Mouse (Mus musculus) lung, embryonic 14.5 days (tissue): ENCODE results near the gene Cnn3. TPM values are rescaled to one million over a fixed set of nuclear protein-coding genes. Genes with fewer than 3 reads are reported as not detected.

Experiments
- ATAC-seq: fragments of 200-750 bp; cut with Nextera tagmentation; 2 replicates; pipeline ENCODE4 v1.8.0; 2017; ENCODE audit warnings: mild to moderate bottlenecking, moderate TSS enrichment, moderate library complexity; ENCODE audit not compliant: insufficient read depth
- DNase-seq: peaks from one replicate; pipeline ENCODE4 v3.0.0-alpha.2; 2015
- H3K27ac ChIP-seq: fragments of 300-500 bp; sonication (generic); 2 replicates; pipeline ENCODE4 v1.5.1; 2014; ENCODE audit warnings: low read depth, mild to moderate bottlenecking, moderate library complexity
- H3K27me3 ChIP-seq: fragments of 300-500 bp; sonication (generic); 2 replicates; pipeline ENCODE4 v1.6.1; 2014; ENCODE audit warnings: low read length, control low read depth; ENCODE audit not compliant: insufficient read depth
- H3K36me3 ChIP-seq: fragments of 300-500 bp; sonication (generic); 2 replicates; pipeline ENCODE4 v1.6.1; 2014; ENCODE audit warnings: control low read depth; ENCODE audit not compliant: insufficient read depth
- H3K4me1 ChIP-seq: fragments of 300-500 bp; sonication (generic); 2 replicates; pipeline ENCODE4 v1.6.1; 2014; ENCODE audit warnings: antibody characterized with exemption, control low read depth; ENCODE audit not compliant: insufficient read depth
- H3K4me2 ChIP-seq: fragments of 300-500 bp; sonication (generic); 2 replicates; pipeline ENCODE4 v1.6.1; 2014; ENCODE audit warnings: mild to moderate bottlenecking
- H3K4me3 ChIP-seq: fragments of 300-500 bp; sonication (generic); 2 replicates; pipeline ENCODE4 v1.5.1; 2014; ENCODE audit warnings: low read depth, low read length
- H3K9ac ChIP-seq: fragments of 300-500 bp; sonication (generic); 2 replicates; pipeline ENCODE4 v1.6.1; 2014
- H3K9me3 ChIP-seq: fragments of 300-500 bp; sonication (generic); 2 replicates; pipeline ENCODE4 v1.6.1; 2016; ENCODE audit warnings: low read depth, low read length, control low read depth
- CTCF ChIP-seq: IDR thresholded peaks from 2 replicates; pipeline ENCODE4 v1.5.1; 2016; ENCODE audit warnings: antibody characterized with exemption, low read depth
- WGBS: fragments of 180-500 bp; shearing (Covaris S2); extraction: QIAGEN DNeasy Blood & Tissue Kit; methylation state at CpG from one replicate; pipeline ENCODE4 v1.1.7; 2014; 5-methylcytosine and 5-hydroxymethylcytosine counted together
- polyA plus RNA-seq: library from polyadenylated mRNA; unstranded; fragments of >200 nt; fragmentation: Nextera tagmentation; extraction: Ambion mirVana; gene quantifications from 2 replicates; pipeline ENCODE4 v1.2.1, GENCODE M21; 2014

Cnn3 gene
- polyA plus RNA-seq, 1 experiment from 2014 or later, result 671 TPM

DNA sequence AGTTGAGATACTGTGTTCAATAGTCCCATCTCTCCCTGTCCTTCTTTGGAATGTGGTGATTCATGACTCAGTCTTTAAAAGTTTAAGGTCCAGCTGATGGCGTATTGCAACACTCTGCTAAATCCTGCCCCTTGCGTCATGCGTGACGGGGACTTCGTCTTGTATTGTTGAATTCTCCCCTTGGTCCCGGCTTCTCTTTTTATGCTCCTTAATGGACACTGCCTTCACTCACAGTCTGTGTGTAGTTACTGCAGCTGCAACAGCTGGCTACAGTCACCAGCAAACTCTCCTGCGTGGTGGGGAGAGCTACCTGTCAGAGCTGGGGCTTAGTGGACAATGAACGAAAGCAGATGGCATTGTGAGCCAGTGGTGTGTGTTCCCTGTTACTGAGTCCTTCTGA, 23.2 kb downstream of the Cnn3 start:
- no peaks in the 10 kb centered on the region for H3K27me3 ChIP-seq
- H3K9ac ChIP-seq, result no peak overlapping the region
- H3K4me2 ChIP-seq, result no peak overlapping the region
- H3K4me3 ChIP-seq, result no peak overlapping the region
- ATAC-seq, result peak; percentile 39; the same call in 1 of the 2 replicates
- H3K9me3 ChIP-seq, result no peaks in the 10 kb centered on the region
- peak; percentile 38 for DNase-seq
- peaks cover 53% of the 10 kb centered on the region for H3K36me3 ChIP-seq
- no peak for TF ChIP-seq CTCF
- WGBS, result 72% methylated on average over 8 of the region's 8 CpGs
- no peak overlapping the region for H3K27ac ChIP-seq
- peaks cover 4% of the 10 kb centered on the region; the same call in 1 of the 2 replicates for H3K4me1 ChIP-seq

DNA sequence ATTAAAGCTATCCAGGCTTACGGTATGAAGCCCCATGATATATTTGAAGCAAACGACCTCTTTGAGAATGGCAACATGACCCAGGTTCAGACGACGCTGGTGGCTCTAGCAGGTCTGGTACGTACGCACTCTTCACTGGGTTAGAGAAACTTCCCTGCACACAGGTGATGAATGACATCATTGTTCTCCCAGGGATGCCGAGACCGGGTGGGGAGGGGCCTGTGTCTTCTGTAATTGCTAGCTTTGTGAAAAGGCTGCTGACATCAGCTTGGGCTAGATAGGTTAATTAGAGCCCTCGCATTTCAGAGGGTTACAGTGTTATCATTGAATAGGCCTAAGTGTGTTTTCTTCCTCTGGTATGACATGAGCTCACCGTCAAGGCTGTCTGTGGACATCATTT, 25.1 kb downstream of the Cnn3 start:
- Histone ChIP-seq H3K4me3 (no peak overlapping the region), H3K9me3 (no peaks in the 10 kb centered on the region), H3K36me3 (peaks cover 70% of the 10 kb centered on the region), H3K27ac (no peak overlapping the region), H3K4me1 (peaks cover 4% of the 10 kb centered on the region; the same call in 1 of the 2 replicates), H3K27me3 (no peaks in the 10 kb centered on the region), H3K9ac (no peak overlapping the region), H3K4me2 (no peak overlapping the region)
- DNase-seq, result no peak
- ATAC-seq, result no peak
- WGBS, result 58% methylated on average over 10 of the region's 10 CpGs
- no peak for TF ChIP-seq CTCF

DNA sequence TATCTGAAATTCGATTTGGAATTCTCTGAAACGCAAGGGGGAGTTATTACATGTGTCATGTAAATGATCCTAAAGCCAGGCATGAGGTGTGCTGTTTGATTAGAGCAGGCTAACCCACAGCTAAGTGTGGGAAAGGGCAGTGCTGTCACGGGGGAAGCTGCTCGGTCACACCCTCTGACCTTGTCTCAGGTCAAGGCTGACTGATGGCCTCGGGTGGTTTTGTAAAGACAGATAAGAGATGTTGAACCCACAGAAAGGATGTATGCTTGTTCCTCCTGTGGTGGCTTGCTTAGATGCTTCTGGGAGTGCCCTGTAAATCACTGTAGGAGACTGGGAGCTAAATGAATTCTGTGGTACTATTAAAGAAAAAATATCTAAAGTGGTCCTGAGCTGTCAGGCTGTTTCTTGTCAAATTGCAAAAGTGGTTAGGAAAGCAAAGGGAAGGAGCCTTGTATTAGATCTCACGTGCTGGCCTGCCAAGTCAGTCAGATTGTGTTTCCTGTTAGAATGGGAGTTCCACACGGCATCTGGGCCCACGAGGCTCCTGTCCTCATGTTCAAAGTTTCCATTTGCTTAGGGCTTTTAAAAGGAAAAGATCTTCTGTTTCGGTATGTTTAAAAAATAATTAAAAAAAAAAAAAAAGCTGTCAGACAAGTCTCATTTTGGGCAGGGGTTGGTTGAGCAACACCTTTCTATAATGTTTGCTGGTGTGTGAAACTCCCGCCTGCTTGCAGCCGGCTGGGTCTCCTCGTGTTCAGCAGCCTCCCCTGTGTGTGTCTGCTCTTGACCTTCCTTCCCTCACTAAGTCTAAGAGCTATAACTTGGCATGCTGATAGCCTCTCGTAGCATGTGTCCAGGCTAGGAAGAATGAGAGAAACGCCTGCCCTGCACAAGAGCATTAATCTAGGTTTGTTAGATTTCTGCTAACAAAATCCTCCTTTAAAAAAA, 32.5 kb downstream of the Cnn3 start:
- Histone ChIP-seq H3K27me3 (no peaks in the 10 kb centered on the region), H3K4me2 (no peak overlapping the region), H3K27ac (peak overlapping the region; percentile 28; the same call in 1 of the 2 replicates), H3K4me3 (no peak overlapping the region), H3K4me1 (no peaks in the 10 kb centered on the region), H3K9ac (no peak overlapping the region), H3K36me3 (peaks cover 68% of the 10 kb centered on the region), H3K9me3 (no peaks in the 10 kb centered on the region)
- DNase-seq (peak; percentile 32), ATAC-seq (no peak)
- no peak for TF ChIP-seq CTCF
- WGBS, result 51% methylated on average over 14 of the region's 14 CpGs

DNA sequence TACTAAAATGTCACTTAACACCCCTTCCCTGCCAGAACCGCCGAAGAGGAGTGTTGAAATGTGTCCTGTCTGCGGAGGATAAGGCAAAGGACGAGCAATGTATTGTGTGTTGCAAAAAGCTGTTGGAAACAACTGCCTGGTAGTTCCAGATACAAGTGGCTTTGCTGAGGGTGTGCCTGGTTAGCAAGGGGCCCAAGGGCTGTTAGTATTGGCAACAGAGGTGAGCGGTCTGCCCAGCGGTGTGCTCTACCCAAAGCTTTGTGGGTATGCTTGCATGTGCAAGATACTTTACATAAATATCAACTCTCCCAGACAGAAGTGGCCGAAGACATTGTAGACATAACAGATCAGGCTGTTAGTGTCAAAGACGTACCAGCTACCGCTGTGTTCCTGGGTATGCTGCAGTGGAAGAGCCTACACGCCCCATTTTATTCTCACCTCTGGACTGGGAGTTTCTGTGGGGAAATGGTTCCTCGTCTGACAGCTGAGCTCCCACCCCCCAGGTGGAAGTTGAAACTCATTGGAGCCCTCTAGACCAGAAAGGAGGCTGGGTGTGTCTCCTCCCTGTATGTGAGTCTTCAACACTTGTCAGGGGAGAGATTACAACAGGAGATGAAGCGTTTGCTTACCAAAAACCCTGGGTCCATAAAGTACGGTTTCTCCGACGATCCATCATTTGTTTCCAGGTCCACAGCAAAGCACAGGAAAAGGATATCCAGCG, 34.3 kb downstream of the Cnn3 start:
- Histone ChIP-seq H3K27ac (peak overlapping the region; percentile 42; the same call in 1 of the 2 replicates), H3K36me3 (peaks cover 50% of the 10 kb centered on the region), H3K9ac (no peak overlapping the region), H3K4me2 (no peak overlapping the region), H3K4me1 (no peaks in the 10 kb centered on the region), H3K27me3 (no peaks in the 10 kb centered on the region), H3K9me3 (no peaks in the 10 kb centered on the region), H3K4me3 (no peak overlapping the region)
- DNase-seq, result no peak
- peak; percentile 26; the same call in 1 of the 2 replicates for ATAC-seq
- TF ChIP-seq CTCF, result no peak
- 47% methylated on average over 16 of the region's 16 CpGs for WGBS

DNA sequence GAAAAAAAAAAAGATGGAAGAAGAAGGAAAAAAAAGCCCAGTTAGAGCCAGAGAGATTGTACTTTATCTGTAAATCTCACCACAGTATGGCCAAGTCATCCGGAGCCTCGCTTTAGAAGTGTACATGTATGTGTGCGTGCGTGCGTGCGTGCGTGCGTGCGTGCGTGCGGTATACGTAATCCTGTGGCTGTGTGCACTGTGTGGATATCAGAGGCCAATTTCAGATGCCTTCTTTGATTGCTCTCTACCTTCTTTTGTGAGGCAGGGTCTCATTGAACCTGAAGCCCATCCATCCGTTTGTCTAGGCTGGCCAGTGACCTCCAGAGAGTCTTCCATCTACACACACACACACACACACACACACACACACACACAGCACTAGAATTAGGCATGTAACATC, 35.2 kb downstream of the Cnn3 start:
- Histone ChIP-seq H3K27me3 (no peaks in the 10 kb centered on the region), H3K9ac (no peak overlapping the region), H3K36me3 (peaks cover 41% of the 10 kb centered on the region), H3K27ac (no peak overlapping the region), H3K4me3 (no peak overlapping the region), H3K4me2 (no peak overlapping the region), H3K4me1 (0 out of 2 replicates have a peak, but pooled peaks cover 3% of the 10 kb centered on the region), H3K9me3 (no peaks in the 10 kb centered on the region)
- no peak for ATAC-seq
- no peak for TF ChIP-seq CTCF
- 93% methylated on average over 13 of the region's 13 CpGs for WGBS
- no peak for DNase-seq

DNA sequence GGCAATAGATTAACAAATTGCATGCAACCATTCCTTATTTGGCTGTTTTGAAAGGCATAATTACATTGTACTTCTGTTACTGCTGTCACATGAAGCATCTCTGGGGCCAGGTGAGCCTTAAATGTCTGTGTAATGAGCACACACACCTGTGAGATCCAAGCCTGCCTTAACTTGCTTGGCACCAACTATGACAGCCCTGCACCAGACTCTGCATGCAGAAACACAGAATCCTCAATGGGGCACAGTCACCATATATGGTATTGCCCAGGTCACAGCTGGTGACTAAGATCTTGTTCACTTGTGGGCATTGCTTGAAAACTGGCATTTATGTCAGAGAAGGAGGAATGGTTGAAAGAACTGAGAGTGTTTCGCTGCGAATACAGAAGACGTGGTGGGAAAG, 36.5 kb downstream of the Cnn3 start:
- TF ChIP-seq CTCF, result no peak
- WGBS, result 81% methylated on average over 3 of the region's 3 CpGs
- no peak overlapping the region for H3K27ac ChIP-seq
- H3K4me1 ChIP-seq, result 0 out of 2 replicates have a peak, but pooled peaks cover 3% of the 10 kb centered on the region
- no peak for DNase-seq
- no peaks in the 10 kb centered on the region for H3K9me3 ChIP-seq
- no peak overlapping the region for H3K9ac ChIP-seq
- H3K27me3 ChIP-seq, result no peaks in the 10 kb centered on the region
- no peak for ATAC-seq
- H3K36me3 ChIP-seq, result peaks cover 29% of the 10 kb centered on the region
- H3K4me3 ChIP-seq, result no peak overlapping the region
- H3K4me2 ChIP-seq, result no peak overlapping the region
